Mouse (Mus musculus) hindbrain, embryonic 16.5 days (tissue): ENCODE measurements around the gene Trim16. TPM values are rescaled to one million over a fixed set of nuclear protein-coding genes. Genes with fewer than 3 reads are reported as not detected.

Source experiments
- ATAC-seq: fragments of 200-750 bp; cut with Nextera tagmentation; 2 replicates; pipeline ENCODE4 v1.8.0; 2017; ENCODE audit warnings: moderate TSS enrichment, moderate library complexity
- H3K27ac ChIP-seq: fragments of 300-500 bp; sonication (generic); 2 replicates; pipeline ENCODE4 v1.5.1; 2014; ENCODE audit warnings: low read depth, mild to moderate bottlenecking, control low read depth, low read length, moderate library complexity
- H3K27me3 ChIP-seq: fragments of 300-500 bp; sonication (generic); replicated peaks from 2 replicates; pipeline ENCODE4 v1.6.1; 2014; ENCODE audit warnings: low read length; ENCODE audit not compliant: control insufficient read depth, insufficient read depth
- H3K36me3 ChIP-seq: fragments of 300-500 bp; sonication (generic); 2 replicates; pipeline ENCODE4 v1.6.1; 2014; ENCODE audit warnings: mild to moderate bottlenecking, low read length, moderate library complexity, mixed read lengths; ENCODE audit not compliant: control insufficient read depth, insufficient read depth
- H3K4me1 ChIP-seq: fragments of 300-500 bp; sonication (generic); 2 replicates; pipeline ENCODE4 v1.6.1; 2014; ENCODE audit warnings: low read depth, low read length; ENCODE audit not compliant: control insufficient read depth, insufficient read depth
- H3K4me2 ChIP-seq: fragments of 300-500 bp; sonication (generic); 2 replicates; pipeline ENCODE4 v1.6.1; 2014; ENCODE audit warnings: mild to moderate bottlenecking, low read length, control low read depth, moderate library complexity
- H3K4me3 ChIP-seq: fragments of 300-500 bp; sonication (generic); 2 replicates; pipeline ENCODE4 v1.5.1; 2014; ENCODE audit warnings: mild to moderate bottlenecking, low read length, control low read depth, moderate library complexity
- H3K9ac ChIP-seq: fragments of 300-500 bp; sonication (generic); 2 replicates; pipeline ENCODE4 v1.6.1; 2014; ENCODE audit warnings: low read depth, mild to moderate bottlenecking, control low read depth, low read length, moderate library complexity
- H3K9me3 ChIP-seq: fragments of 300-500 bp; sonication (generic); 2 replicates; pipeline ENCODE4 v1.6.1; 2014; ENCODE audit warnings: mild to moderate bottlenecking, low read length, moderate library complexity; ENCODE audit not compliant: control insufficient read depth
- WGBS: fragments of 180-500 bp; shearing (Covaris S2); extraction: QIAGEN DNeasy Blood & Tissue Kit; methylation state at CpG from one replicate; pipeline ENCODE4 v1.1.7; 2014; 5-methylcytosine and 5-hydroxymethylcytosine counted together
- polyA plus RNA-seq: library from polyadenylated mRNA; unstranded; fragments of >200 nt; fragmentation: Nextera tagmentation; extraction: Ambion mirVana; gene quantifications from 2 replicates; pipeline ENCODE4 v1.2.1, GENCODE M21; 2015

Gene Trim16
- polyA plus RNA-seq, 1 experiment from 2014 or later = 8.0 TPM

DNA sequence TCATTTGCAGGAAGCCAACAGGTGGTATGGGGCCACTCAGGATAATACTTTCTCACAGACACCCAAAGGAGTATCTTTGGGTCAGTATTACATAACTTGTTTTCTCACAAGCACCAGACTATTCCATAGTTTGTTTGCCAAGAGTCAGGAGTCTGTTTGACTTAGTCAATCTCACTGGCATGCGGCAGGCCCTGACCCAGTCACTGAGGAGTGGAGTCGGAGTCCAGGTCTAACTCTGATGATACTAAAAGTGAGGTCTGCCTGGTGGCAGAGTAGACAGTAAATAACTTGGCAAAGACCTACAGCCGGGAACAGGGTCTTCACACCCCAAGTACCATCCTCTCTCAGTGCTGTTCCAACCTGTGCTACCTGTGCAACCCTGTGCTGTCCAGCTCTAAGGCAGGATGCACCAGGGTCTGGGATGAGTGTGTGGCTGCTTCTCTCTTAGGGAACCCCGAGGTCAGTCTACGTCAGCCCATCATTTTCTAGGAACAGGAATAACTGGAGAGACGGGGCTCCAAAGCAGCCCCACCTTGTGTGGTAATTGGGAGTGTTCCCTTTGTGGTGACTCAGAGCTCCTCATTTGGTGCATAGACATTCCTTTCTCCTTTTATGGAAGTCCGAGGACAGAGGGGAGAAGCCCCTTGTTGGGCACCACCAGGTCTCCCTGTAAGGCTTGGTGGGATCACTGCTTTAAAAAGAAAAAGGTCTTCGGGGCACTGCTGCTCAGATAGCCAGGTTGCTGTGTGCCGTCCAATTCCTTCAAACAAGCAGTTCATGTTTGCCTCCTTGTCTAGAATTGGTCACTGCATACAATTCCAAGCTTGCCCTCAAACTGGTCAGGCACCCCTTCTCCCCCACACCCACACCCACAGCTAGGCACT lies 5.4 kb downstream of the Trim16 start:
- peaks cover 5% of the 10 kb centered on the region for H3K4me1 ChIP-seq
- 88% methylated on average over 9 of the region's 9 CpGs for WGBS
- H3K9ac ChIP-seq = no peak overlapping the region
- no peaks in the 10 kb centered on the region for H3K9me3 ChIP-seq
- no peak overlapping the region for H3K4me3 ChIP-seq
- H3K27ac ChIP-seq = no peak overlapping the region
- ATAC-seq = no peak
- no peak overlapping the region for H3K4me2 ChIP-seq
- no peaks in the 10 kb centered on the region for H3K27me3 ChIP-seq
- H3K36me3 ChIP-seq = no peaks in the 10 kb centered on the region

DNA sequence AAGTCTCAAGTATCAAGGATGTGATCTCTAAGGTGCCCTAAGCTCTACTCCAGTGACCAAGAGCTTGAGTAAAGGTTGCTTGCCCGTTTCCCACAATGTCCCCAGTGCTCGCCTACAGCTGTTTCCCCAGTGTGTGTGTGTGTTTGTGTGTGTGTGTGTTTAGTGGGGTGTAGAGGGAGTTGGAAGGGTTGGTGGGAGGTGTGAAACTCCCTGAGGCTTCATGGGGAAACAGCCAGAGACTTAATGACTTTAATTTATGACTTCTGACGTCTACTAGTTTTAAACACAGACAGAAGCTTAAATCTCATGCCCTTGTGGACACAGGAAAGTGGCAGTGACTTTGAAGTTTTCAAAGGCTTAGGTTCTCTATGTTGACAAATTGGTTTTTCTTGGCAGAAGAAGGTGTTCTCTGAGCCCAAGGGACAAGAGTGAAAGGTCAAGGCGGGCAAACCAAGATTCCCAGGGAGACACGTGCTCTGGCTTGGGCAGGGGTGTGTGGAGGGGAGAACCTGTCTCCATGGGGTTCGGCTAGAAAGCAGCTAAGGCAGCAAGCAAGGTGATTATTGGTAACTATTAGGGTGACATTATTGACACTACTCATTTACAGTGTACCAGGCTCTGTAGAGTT lies 6.2 kb downstream of the Trim16 start:
- WGBS = 79% methylated on average over 6 of the region's 6 CpGs
- no peaks in the 10 kb centered on the region for H3K36me3 ChIP-seq
- no peak for ATAC-seq

DNA sequence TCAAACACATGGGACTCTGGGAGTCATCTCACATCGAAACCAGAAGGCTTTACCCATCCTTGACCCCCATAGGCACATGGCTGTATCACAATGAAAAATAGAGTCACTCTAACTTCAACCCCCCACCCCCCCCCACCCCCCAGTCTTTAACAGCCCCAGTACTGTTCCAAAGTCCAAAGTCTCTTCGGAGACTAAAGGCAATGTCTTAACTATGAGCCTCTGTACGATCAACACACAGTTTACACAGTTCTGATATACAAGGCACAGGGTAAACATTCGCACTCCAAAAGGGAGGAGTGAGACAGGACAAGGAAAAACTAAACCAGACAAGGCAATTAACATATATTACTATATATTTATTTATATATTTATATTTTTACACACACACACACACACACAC lies 7.1 kb downstream of the Trim16 start:
- Histone ChIP-seq H3K4me3 (no peak overlapping the region), H3K4me2 (no peak overlapping the region), H3K9ac (no peak overlapping the region), H3K36me3 (no peaks in the 10 kb centered on the region), H3K9me3 (no peaks in the 10 kb centered on the region), H3K4me1 (no peaks in the 10 kb centered on the region), H3K27me3 (no peaks in the 10 kb centered on the region), H3K27ac (no peak overlapping the region)
- ATAC-seq = no peak
- WGBS = 89% methylated on average over 4 of the region's 4 CpGs

More for the DNA sequence above, 6.2 kb downstream of the Trim16 start:
- Histone ChIP-seq H3K4me2 (no peak overlapping the region), H3K9ac (no peak overlapping the region), H3K27me3 (no peaks in the 10 kb centered on the region), H3K9me3 (no peaks in the 10 kb centered on the region), H3K27ac (no peak overlapping the region), H3K4me3 (no peak overlapping the region), H3K4me1 (no peaks in the 10 kb centered on the region)

DNA sequence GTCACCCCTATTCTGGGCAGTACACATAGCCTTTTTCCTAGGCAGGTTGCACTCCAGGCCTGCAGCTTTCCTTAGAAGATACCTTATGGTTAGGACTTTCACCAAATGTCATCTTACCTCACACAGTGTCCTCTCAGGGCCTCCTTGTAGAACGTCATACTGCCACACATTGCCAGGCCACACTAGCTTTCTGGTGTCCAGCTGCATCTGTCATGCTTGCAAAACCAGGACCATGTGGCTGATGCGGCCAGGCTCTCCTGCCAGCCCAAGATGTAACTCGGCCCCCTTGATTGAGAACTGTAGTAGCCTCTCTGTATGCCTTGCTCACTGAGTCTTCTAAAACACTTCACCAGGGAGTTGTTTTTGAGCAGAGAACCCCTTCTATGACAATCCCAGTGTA lies 7.9 kb downstream of the Trim16 start:
- Histone ChIP-seq H3K4me2 (no peak overlapping the region), H3K4me3 (no peak overlapping the region), H3K27ac (no peak overlapping the region), H3K9ac (no peak overlapping the region), H3K9me3 (no peaks in the 10 kb centered on the region), H3K4me1 (no peaks in the 10 kb centered on the region), H3K27me3 (no peaks in the 10 kb centered on the region), H3K36me3 (no peaks in the 10 kb centered on the region)
- ATAC-seq = no peak
- WGBS = 90% methylated on average over 3 of the region's 3 CpGs

DNA sequence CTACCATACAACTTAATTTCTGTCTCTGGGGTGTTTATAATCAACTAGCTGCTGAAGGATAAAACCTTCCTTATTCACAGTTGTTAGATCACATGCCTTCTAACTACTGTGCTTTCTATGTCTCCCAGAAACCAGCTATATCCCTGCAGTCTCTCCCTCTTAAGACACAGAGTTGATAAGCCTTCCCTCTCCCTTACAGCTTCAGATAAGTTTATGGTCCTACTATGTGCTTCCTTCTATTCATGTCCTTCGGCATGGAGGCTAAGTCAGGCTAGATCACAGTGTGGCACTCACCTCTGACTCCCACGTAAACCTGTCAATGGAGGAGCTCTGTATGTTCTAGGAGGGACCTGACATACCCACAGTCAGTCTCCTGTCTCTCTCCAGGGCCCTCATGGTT lies 10.4 kb downstream of the Trim16 start:
- Histone ChIP-seq H3K9ac (no peak overlapping the region), H3K4me2 (no peak overlapping the region), H3K4me1 (no peaks in the 10 kb centered on the region), H3K36me3 (no peaks in the 10 kb centered on the region), H3K4me3 (no peak overlapping the region), H3K9me3 (no peaks in the 10 kb centered on the region), H3K27me3 (no peaks in the 10 kb centered on the region), H3K27ac (no peak overlapping the region)
- 90% methylated on average over 2 of the region's 2 CpGs for WGBS
- ATAC-seq = no peak

DNA sequence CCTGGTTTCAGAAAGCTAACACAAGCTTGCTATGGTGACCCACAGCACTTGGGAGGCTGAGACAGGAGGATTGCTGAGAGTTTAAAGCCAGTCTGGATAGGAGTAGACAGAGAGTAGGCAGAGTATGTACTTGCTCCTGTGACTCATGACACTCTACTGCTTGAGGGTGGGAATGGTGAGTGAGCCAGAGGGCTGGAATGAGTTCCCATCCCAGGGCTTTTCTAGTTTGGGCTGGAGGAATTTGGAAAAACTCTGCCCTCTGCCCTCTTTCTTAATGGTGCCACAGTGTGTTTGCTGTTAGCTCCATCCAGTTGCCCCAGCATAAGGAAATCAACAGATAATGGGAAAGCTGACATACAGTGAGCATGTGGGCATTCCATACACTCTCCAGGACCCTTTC lies 11.9 kb downstream of the Trim16 start:
- Histone ChIP-seq H3K4me2 (no peak overlapping the region), H3K9me3 (no peaks in the 10 kb centered on the region), H3K4me3 (no peak overlapping the region), H3K27ac (no peak overlapping the region), H3K4me1 (no peaks in the 10 kb centered on the region), H3K27me3 (no peaks in the 10 kb centered on the region), H3K36me3 (no peaks in the 10 kb centered on the region), H3K9ac (no peak overlapping the region)
- ATAC-seq = no peak

DNA sequence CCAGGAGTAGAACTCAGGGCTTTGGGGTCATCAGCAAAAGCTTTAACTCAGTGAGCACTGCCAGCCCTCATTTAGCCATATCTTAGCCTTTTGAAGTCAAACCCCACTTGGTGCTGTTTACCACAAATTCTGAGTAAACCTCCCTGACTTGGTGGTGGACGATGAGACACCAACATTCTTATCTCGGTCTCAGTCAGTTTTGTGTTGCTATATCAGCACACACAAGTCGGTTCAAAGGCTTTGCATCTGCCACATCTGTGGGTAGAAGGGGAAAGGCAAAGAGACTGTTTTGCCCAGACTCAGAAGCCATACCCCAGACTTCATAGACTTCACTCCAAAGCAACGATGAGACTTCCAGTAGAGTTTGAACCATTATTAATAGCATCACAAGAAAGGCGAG lies 24.5 kb downstream of the Trim16 start:
- 92% methylated on average over 5 of the region's 5 CpGs for WGBS
- Histone ChIP-seq H3K9me3 (no peaks in the 10 kb centered on the region), H3K27ac (no peak overlapping the region), H3K27me3 (no peaks in the 10 kb centered on the region), H3K4me1 (peaks cover 3% of the 10 kb centered on the region), H3K36me3 (no peaks in the 10 kb centered on the region), H3K4me2 (no peak overlapping the region), H3K9ac (no peak overlapping the region), H3K4me3 (no peak overlapping the region)
- no peak for ATAC-seq

DNA sequence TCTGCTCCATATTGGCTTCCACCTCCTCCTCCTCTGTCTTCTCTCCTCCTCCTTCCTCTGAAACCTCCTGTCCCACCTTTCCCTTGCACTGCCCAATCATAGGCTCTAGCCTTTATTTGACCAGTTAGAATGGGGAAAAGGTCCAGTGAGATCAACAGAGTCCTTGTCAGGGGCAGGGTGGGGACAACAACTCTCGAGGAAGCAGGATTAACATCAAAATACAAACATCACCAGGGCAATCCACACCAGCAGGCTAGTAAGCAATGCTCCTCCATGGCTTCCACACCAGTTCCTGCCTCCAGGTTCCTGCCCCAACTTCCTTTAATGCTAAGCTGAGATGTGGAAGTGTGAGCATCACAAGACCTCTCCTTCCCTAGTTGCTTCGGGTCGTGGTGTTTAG lies 25.7 kb downstream of the Trim16 start:
- H3K4me1 ChIP-seq = peaks cover 3% of the 10 kb centered on the region
- no peak overlapping the region for H3K4me3 ChIP-seq
- no peak for ATAC-seq
- no peak overlapping the region for H3K9ac ChIP-seq
- no peaks in the 10 kb centered on the region for H3K36me3 ChIP-seq
- H3K4me2 ChIP-seq = no peak overlapping the region
- H3K27ac ChIP-seq = no peak overlapping the region
- 70% methylated on average over 3 of the region's 3 CpGs for WGBS
- H3K27me3 ChIP-seq = no peaks in the 10 kb centered on the region
- no peaks in the 10 kb centered on the region for H3K9me3 ChIP-seq

DNA sequence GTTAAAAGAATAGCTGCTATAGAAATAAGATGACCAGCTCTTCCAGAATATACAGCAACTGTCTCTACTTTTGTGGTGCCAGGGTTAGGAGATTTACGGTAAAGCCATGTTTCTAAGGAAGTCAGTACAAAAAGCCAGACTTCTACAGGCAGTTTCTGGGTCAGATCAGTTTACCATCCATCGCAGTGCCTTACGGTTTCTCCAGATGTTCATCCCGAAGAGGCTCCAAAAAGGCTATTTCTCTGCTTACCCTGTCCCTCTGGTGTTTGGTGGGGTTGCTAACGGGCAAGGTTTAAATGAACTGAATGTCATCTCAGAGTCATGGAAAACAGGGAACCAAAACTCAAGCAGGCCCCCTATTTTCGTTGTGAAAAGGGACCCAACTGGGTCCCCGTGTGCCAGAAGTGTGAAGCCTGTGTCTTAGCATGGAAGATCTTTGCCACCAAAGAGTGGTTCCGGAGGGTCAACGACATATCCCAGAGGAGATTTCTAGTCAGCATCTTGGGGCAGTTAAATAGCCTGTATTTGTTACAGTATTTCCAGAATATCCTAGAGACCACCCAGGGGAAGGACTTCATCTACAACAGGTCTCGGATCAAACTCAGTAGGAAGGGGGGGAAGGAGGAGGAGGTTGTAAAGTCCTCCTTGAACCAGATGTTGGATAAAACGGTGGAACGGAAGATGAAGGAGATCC lies 27.1 kb downstream of the Trim16 start, which contains the start of gene Fbxw10:
TSS of gene Fbxw10 (plus strand) at position 109 of the 694 bp plus-strand sequence.
- Histone ChIP-seq H3K27me3 (no peaks in the 10 kb centered on the region), H3K27ac (no peak within 1 kb of the TSS), H3K9ac (peak within 1 kb of the TSS; percentile 7; the same call in 1 of the 2 replicates), H3K4me3 (no peak within 1 kb of the TSS), H3K4me2 (peak within 1 kb of the TSS; percentile 31), H3K36me3 (no peaks in the 10 kb centered on the region), H3K9me3 (no peaks in the 10 kb centered on the region), H3K4me1 (peaks cover 3% of the 10 kb centered on the region)
- ATAC-seq = no peak
- 30% methylated on average over 12 of the region's 12 CpGs for WGBS
